Mouse (Mus musculus): Measurements from ENCODE around the gene Dpp8.
"Not testable (repeated sequence)": the region's sequence is repeated elsewhere in the genome, so short reads cannot be mapped to it uniquely, and the experiment has no call there.

Gene Dpp8

GRCm38 (mm10) chr9:65032269-65033108 lies at the start of gene Dpp8:
Gene Dpp8, plus strand, starts transcription at chr9:65032414.
- peak; percentile 95 for ATAC-seq (ENCODE audit: insufficient number of reproducible peaks, low FRiP score, low TSS enrichment)

GRCm38 (mm10) chr9:64985037-64985794 lies 47.0 kb upstream of the Dpp8 start:
- ATAC-seq (ENCODE audit: insufficient number of reproducible peaks, low FRiP score, low TSS enrichment) = no peak

GRCm38 (mm10) chr9:64985807-64986206 lies 46.4 kb upstream of the Dpp8 start:
- no peak for ATAC-seq (ENCODE audit: insufficient number of reproducible peaks, low FRiP score, low TSS enrichment)

GRCm38 (mm10) chr9:64987651-64988050 lies 44.6 kb upstream of the Dpp8 start:
- no peak for ATAC-seq (ENCODE audit: insufficient number of reproducible peaks, low FRiP score, low TSS enrichment)

- no peak for ATAC-seq (ENCODE audit: insufficient number of reproducible peaks, low FRiP score, low TSS enrichment)
Measured at GRCm38 (mm10) chr9:64988443-64988842, 43.8 kb upstream of the Dpp8 start.

- ATAC-seq (ENCODE audit: insufficient number of reproducible peaks, low FRiP score, low TSS enrichment) = no peak
Measured at GRCm38 (mm10) chr9:64990291-64990690, 41.9 kb upstream of the Dpp8 start.

- ATAC-seq (ENCODE audit: insufficient number of reproducible peaks, low FRiP score, low TSS enrichment) = not testable (repeated sequence)
Measured at GRCm38 (mm10) chr9:64995464-64995863, 36.8 kb upstream of the Dpp8 start.

GRCm38 (mm10) chr9:65001481-65001880 lies 30.7 kb upstream of the Dpp8 start:
- ATAC-seq (ENCODE audit: insufficient number of reproducible peaks, low FRiP score, low TSS enrichment) = no peak

GRCm38 (mm10) chr9:65005737-65006136 lies 26.5 kb upstream of the Dpp8 start:
- no peak for ATAC-seq (ENCODE audit: insufficient number of reproducible peaks, low FRiP score, low TSS enrichment)

- ATAC-seq (ENCODE audit: insufficient number of reproducible peaks, low FRiP score, low TSS enrichment) = no peak
Measured at GRCm38 (mm10) chr9:65010632-65011031, 21.6 kb upstream of the Dpp8 start.

- ATAC-seq (ENCODE audit: insufficient number of reproducible peaks, low FRiP score, low TSS enrichment) = no peak
Measured at GRCm38 (mm10) chr9:65011304-65011703, 20.9 kb upstream of the Dpp8 start.

GRCm38 (mm10) chr9:65015461-65016222 lies 16.6 kb upstream of the Dpp8 start:
- ATAC-seq (ENCODE audit: insufficient number of reproducible peaks, low FRiP score, low TSS enrichment) = no peak

- ATAC-seq (ENCODE audit: insufficient number of reproducible peaks, low FRiP score, low TSS enrichment) = no peak
Measured at GRCm38 (mm10) chr9:65016241-65016977, 15.8 kb upstream of the Dpp8 start.

- no peak for ATAC-seq (ENCODE audit: insufficient number of reproducible peaks, low FRiP score, low TSS enrichment)
Measured at GRCm38 (mm10) chr9:65016978-65017827, 15.0 kb upstream of the Dpp8 start.

GRCm38 (mm10) chr9:65017896-65018295 lies 14.3 kb upstream of the Dpp8 start:
- ATAC-seq (ENCODE audit: insufficient number of reproducible peaks, low FRiP score, low TSS enrichment) = no peak

- no peak for ATAC-seq (ENCODE audit: insufficient number of reproducible peaks, low FRiP score, low TSS enrichment)
Measured at GRCm38 (mm10) chr9:65018588-65019121, 13.6 kb upstream of the Dpp8 start.

- no peak for ATAC-seq (ENCODE audit: insufficient number of reproducible peaks, low FRiP score, low TSS enrichment)
Measured at GRCm38 (mm10) chr9:65019146-65019545, 13.1 kb upstream of the Dpp8 start.

- ATAC-seq (ENCODE audit: insufficient number of reproducible peaks, low FRiP score, low TSS enrichment) = no peak
Measured at GRCm38 (mm10) chr9:65020128-65020527, 12.1 kb upstream of the Dpp8 start.

All from cerebellum, adult (tissue).